Mouse (Mus musculus) kidney, postnatal 4 days (tissue): ENCODE data around the gene Xrcc2.
A peak's percentile ranks its signal among the peaks of the same experiment; 100 is the strongest.

Source experiments
- DNase-seq, 2 experiments: peaks; one replicate each; pipeline ENCODE4 v3.0.0; 2021; ENCODE audit warnings: mixed read lengths in 2 of 2

Xrcc2 gene

DNA sequence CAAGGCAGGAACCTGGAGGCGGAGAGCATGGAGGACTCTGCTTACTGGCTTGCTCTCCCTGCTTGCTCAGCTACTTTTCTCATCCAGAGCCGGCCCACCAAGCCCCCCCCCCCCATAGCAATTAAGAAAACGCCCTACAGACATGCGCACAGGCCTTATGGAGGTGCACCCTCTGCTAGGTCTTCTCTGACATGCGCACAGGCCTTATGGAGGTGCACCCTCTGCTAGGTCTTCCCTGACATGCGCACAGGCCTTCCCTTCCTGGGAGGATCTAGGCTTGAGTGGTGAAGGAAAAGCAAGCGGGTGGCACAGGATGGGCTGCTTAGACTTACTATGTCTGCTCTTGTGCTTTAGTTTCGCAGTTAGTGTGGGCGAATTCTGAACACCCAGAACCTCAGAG is 37.3 kb downstream of the Xrcc2 start:
- DNase-seq: no peak

DNA sequence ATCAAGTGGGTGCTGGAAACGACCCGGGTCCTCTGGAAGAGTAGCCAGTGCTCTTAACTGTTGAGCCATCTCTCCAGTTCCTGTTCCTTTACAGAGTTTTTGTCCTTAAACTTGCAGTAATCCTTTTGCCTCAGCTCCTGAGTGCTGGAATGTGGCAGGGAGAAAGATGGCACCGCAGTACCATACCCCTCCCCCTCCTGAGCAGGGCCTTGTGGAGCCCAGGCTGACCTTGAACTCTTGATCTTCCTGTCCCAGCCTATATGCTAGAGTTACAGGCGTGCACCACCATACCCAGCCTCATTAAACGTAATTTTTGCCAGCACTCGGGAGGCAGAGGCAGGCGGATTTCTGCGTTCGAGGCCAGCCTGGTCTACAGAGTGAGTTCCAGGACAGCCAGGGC is 38.9 kb downstream of the Xrcc2 start:
- DNase-seq: no peak

GRCm38 (mm10) chr5:25666108-25666507 is 39.5 kb downstream of the Xrcc2 start:
- DNase-seq: peak; percentile 14 to 16

- DNase-seq: no peak
These were observed 40.1 kb downstream of the Xrcc2 start for GRCm38 (mm10) chr5:25665516-25665915.

GRCm38 (mm10) chr5:25663165-25663564 is 42.5 kb downstream of the Xrcc2 start:
- DNase-seq: no peak

GRCm38 (mm10) chr5:25654578-25654987 is 51.0 kb downstream of the Xrcc2 start:
- peak; percentile 25 to 44 for DNase-seq

DNA sequence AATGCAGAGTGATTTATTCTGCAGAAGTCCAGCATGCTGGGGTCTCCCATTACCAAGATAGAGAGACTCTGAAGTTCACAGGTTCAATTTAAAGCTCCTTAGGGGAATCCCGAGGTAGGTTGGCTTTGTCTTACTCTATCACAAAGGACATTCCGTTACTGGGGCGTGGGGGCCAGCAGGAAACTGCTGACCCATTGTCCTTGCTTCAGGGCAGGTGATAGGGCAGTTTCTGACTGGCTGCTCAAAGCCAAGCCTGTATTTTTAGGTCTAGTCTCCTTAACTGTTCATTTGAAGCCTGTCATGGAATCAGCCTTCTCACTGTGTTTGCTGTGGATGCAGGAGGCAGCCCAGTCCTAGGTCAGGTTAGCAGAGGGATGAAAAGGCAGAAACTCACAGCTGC is 52.2 kb downstream of the Xrcc2 start:
- no peak for DNase-seq

DNA sequence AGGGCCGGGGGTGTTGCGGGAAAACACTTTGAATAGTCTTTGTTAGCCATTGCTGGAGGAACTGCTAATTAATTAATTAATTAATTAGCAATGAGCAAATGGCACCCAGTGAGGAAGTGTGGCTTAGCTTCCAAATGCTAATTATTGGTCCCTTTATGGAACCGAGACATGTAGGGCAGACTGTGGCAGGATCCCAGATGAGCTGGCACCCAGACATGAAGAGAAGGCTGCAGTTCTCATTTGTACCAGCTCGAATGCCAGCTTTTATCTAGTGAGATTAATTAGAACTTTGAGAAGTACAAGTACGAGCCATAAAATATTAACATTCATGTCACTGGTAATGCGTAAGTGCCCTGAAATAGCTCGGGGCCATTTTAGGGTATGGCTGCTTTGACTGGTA is 53.2 kb downstream of the Xrcc2 start:
- no peak for DNase-seq

- peak in 1 of 2 experiments; percentile 20 for DNase-seq
These were observed 59.8 kb downstream of the Xrcc2 start for GRCm38 (mm10) chr5:25645661-25646364.

DNA sequence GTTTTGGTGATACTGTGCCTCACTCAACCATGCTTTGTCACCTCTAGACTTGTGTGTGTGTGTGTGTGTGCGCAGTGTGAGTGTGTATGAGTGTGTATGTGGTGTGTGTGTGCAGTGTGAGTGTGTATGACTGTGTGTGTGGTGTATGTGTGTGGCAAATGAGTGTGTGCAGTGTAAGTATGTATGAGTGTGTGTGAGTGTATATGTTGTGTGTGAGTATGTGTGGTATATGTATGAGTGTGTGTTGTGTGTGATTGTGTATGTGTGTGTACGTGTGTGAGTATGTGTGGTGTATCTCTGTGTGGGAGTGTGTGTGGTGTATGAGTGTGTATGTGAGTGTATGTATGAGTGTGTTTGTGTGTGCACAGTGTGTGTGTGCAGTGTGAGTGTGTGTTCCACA is 61.1 kb downstream of the Xrcc2 start:
- DNase-seq: no peak

DNA sequence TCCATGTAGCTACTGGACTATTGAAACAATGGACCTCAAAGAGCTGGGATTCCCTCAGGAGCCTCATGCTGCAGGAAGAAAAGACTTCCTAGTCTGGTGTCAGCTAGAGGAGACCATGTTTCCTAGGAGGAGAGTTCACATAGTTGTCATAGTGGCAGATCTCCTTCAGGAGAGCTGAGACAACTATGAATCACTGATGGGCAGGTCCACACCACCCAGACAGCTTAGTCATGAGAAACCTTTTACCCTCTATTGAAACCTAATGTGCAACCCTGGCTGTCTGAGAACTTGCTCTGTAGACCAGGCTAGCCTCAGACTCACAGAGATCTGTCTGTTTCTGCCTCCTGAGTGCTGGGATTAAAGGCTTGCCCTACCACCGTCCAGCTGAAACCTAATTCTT is 62.9 kb downstream of the Xrcc2 start:
- no peak for DNase-seq
